Mouse (Mus musculus) embryonic facial prominence, embryonic 11.5 days (tissue): ENCODE measurements around the gene Taar7f. TPM values are rescaled to one million over a fixed set of nuclear protein-coding genes. Genes with fewer than 3 reads are reported as not detected.
"Not testable (repeated sequence)": the region's sequence is repeated elsewhere in the genome, so short reads cannot be mapped to it uniquely, and the experiment has no call there.

ENCODE experiments used
- ATAC-seq: fragments of 200-750 bp; cut with Nextera tagmentation; replicated peaks from 2 replicates; pipeline ENCODE4 v1.8.0; 2017; ENCODE audit warnings: low read depth; ENCODE audit not compliant: insufficient number of reproducible peaks, low FRiP score, low TSS enrichment
- DNase-seq: peaks from one replicate; pipeline ENCODE4 v3.0.0-alpha.2; 2015; ENCODE audit warnings: low spot score
- H3K27ac ChIP-seq: fragments of 300-500 bp; sonication (generic); replicated peaks from 2 replicates; pipeline ENCODE4 v1.5.1; 2014; ENCODE audit warnings: mild to moderate bottlenecking, low read depth, low read length, control low read depth
- H3K27me3 ChIP-seq: fragments of 300-500 bp; sonication (generic); 2 replicates; pipeline ENCODE4 v1.6.1; 2014; ENCODE audit warnings: mild to moderate bottlenecking, low read length, moderate library complexity, mixed read lengths; ENCODE audit not compliant: control insufficient read depth, insufficient read depth
- H3K36me3 ChIP-seq: fragments of 300-500 bp; sonication (generic); replicated peaks from 2 replicates; pipeline ENCODE4 v1.6.1; 2014; ENCODE audit warnings: low read depth, mild to moderate bottlenecking, low read length, moderate library complexity, mixed read lengths; ENCODE audit not compliant: control insufficient read depth, insufficient read depth
- H3K4me1 ChIP-seq: fragments of 300-500 bp; sonication (generic); 2 replicates; pipeline ENCODE4 v1.6.1; 2014; ENCODE audit warnings: low read length, mixed read lengths; ENCODE audit not compliant: control insufficient read depth, insufficient read depth
- H3K4me2 ChIP-seq: fragments of 300-500 bp; sonication (generic); 2 replicates; pipeline ENCODE4 v1.6.1; 2014; ENCODE audit warnings: low read depth, mild to moderate bottlenecking, control low read depth, low read length, moderate library complexity
- H3K4me3 ChIP-seq: fragments of 300-500 bp; sonication (generic); 2 replicates; pipeline ENCODE4 v1.5.1; 2014; ENCODE audit warnings: low read depth, low read length, control low read depth
- H3K9ac ChIP-seq: fragments of 300-500 bp; sonication (generic); replicated peaks from 2 replicates; pipeline ENCODE4 v1.6.1; 2014; ENCODE audit warnings: mild to moderate bottlenecking, control low read depth, low read length
- H3K9me3 ChIP-seq: fragments of 300-500 bp; sonication (generic); replicated peaks from 2 replicates; pipeline ENCODE4 v1.6.1; 2016; ENCODE audit warnings: mild to moderate bottlenecking, low read length, inconsistent platforms, mixed read lengths; ENCODE audit not compliant: control insufficient read depth
- WGBS: fragments of 180-500 bp; shearing (Covaris S2); extraction: QIAGEN DNeasy Blood & Tissue Kit; methylation state at CpG from one replicate; pipeline ENCODE4 v1.1.7; 2014; 5-methylcytosine and 5-hydroxymethylcytosine counted together
- polyA plus RNA-seq: library from polyadenylated mRNA; unstranded; fragments of >200 nt; fragmentation: Nextera tagmentation; extraction: Ambion mirVana; gene quantifications from 2 replicates; pipeline ENCODE4 v1.2.1, GENCODE M21; 2014

The Taar7f gene
- polyA plus RNA-seq, 1 experiment from 2014 or later, result not detected

DNA sequence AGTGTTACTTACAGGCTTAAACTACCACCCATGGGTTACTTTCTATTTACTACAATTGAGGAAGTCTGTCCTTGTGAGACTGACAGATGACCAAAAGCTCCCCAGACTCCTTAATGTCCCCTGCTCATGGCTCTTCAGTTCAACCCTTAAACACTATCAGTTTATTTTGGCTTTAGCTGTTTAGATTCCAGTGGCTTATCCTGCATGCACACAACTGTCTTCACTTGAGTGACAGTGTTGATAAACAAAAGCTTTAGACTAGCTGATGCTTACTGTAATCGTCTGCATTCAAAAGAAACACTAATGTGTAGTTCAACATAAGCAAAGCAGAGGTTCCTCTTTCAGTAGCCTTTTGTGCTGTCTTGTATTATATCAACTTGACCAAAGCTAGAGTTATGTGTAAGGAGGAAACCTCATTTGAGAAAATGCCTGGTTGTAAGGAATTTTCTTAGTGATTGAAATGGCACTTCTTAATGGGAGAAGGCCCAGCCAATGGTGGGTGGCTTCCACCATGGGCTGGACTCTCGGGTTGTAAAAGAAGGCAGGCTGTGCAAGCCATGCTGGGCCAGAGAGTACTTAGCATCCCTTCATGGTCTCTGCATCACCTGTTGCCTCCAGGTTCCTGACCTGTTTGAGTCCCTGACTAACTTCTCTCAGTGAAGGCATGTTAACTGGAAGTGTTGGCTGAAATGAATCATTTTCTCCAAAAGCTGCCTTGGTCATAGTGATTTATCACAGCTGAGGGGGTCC lies 9.0 kb upstream of the Taar7f start:
- Histone ChIP-seq H3K27me3 (no peaks in the 10 kb centered on the region), H3K27ac (no peak overlapping the region), H3K9ac (no peak overlapping the region), H3K9me3 (no peaks in the 10 kb centered on the region), H3K4me3 (no peak overlapping the region), H3K4me1 (no peaks in the 10 kb centered on the region), H3K4me2 (no peak overlapping the region), H3K36me3 (no peaks in the 10 kb centered on the region)
- DNase-seq (no peak), ATAC-seq (no peak)
- WGBS, result 81% methylated on average over 2 of the region's 2 CpGs

DNA sequence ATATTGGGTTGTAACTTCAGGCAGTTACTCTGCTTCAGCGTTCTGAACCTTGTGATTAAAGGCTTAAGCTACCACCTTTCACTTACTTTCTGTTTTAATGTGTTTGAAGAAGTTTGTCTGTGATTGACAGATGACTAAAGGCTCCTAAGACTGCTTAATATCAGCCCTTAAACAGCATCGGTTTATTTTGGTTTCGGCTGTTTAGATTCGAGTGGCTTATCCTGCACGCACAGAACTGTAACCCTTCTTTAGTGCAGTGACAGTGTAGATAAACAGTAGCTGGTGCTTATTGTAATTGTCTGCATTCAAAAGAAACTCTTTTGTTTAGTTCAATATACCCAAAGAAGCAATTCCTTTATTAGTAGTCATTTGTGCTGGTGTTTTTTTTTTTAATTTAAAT lies 2.7 kb downstream of the Taar7f start:
- no peak for ATAC-seq
- H3K9ac ChIP-seq, result no peak overlapping the region
- H3K36me3 ChIP-seq, result no peaks in the 10 kb centered on the region
- no peak overlapping the region for H3K4me2 ChIP-seq
- no peak overlapping the region for H3K4me3 ChIP-seq
- H3K27ac ChIP-seq, result no peak overlapping the region
- no peaks in the 10 kb centered on the region for H3K27me3 ChIP-seq
- no peaks in the 10 kb centered on the region for H3K9me3 ChIP-seq
- 59% methylated on average over 5 of the region's 5 CpGs for WGBS
- no peaks in the 10 kb centered on the region for H3K4me1 ChIP-seq
- DNase-seq, result no peak

GRCm38 (mm10) chr10:24058986-24059385 lies 9.7 kb downstream of the Taar7f start:
- Histone ChIP-seq H3K36me3 (no peaks in the 10 kb centered on the region), H3K4me3 (no peak overlapping the region), H3K27me3 (no peaks in the 10 kb centered on the region), H3K9me3 (no peaks in the 10 kb centered on the region), H3K4me2 (no peak overlapping the region), H3K4me1 (no peaks in the 10 kb centered on the region), H3K27ac (no peak overlapping the region), H3K9ac (no peak overlapping the region)
- ATAC-seq (no peak), DNase-seq (no peak)
- 84% methylated on average over 3 of the region's 3 CpGs for WGBS

GRCm38 (mm10) chr10:24074751-24075150 lies 25.4 kb downstream of the Taar7f start:
- H3K4me3 ChIP-seq, H3K9ac ChIP-seq, ATAC-seq, H3K4me1 ChIP-seq, H3K36me3 ChIP-seq, H3K4me2 ChIP-seq, H3K27ac ChIP-seq, H3K27me3 ChIP-seq, H3K9me3 ChIP-seq, DNase-seq: not testable (repeated sequence)
- WGBS, result 35% methylated on average over 2 of the region's 2 CpGs

DNA sequence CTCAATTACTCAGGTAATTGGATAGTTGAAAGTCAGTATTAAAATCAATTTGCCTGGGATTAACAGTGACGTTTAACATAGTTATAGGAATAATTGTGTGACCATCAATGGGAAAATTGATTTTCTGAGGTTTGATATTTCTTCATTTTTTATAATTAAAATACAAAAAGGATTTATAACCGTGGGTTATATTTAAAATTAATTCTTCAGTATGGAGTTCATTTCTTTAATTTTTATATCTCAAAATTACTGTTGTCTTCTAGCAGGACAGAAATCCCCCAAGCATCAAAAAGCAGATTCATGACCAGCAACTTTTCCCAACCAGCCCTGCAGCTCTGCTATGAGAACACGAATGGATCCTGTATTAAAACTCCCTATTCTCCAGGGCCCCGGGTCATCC lies 26.9 kb downstream of the Taar7f start, which contains the start of gene Taar8a:
TSS of gene Taar8a (plus strand) at position 301 of the 400 bp plus-strand sequence.
- not testable (repeated sequence) for H3K36me3 ChIP-seq, DNase-seq, H3K4me3 ChIP-seq, H3K4me1 ChIP-seq, H3K27ac ChIP-seq, H3K9ac ChIP-seq, ATAC-seq, H3K9me3 ChIP-seq, H3K27me3 ChIP-seq, H3K4me2 ChIP-seq
- WGBS, result 86% methylated on average over 2 of the region's 4 CpGs

- ATAC-seq (no peak), DNase-seq (peak; percentile 67)
- H3K4me1 ChIP-seq, result no peaks in the 10 kb centered on the region
- no peaks in the 10 kb centered on the region for H3K27me3 ChIP-seq
- WGBS, result 36% methylated on average over 3 of the region's 3 CpGs
- H3K9ac ChIP-seq, result no peak overlapping the region
- H3K4me3 ChIP-seq, result no peak overlapping the region
- H3K27ac ChIP-seq, result no peak overlapping the region
- H3K4me2 ChIP-seq, result no peak overlapping the region
- H3K36me3 ChIP-seq, result no peaks in the 10 kb centered on the region
- H3K9me3 ChIP-seq, result no peaks in the 10 kb centered on the region
Observed at GRCm38 (mm10) chr10:24080166-24080565, 30.9 kb downstream of the Taar7f start.

- 76% methylated on average over 5 of the region's 5 CpGs for WGBS
- no peaks in the 10 kb centered on the region for H3K9me3 ChIP-seq
- no peaks in the 10 kb centered on the region for H3K27me3 ChIP-seq
- no peak overlapping the region for H3K4me2 ChIP-seq
- no peaks in the 10 kb centered on the region for H3K36me3 ChIP-seq
- no peak for ATAC-seq
- DNase-seq, result no peak
- H3K9ac ChIP-seq, result no peak overlapping the region
- H3K4me1 ChIP-seq, result no peaks in the 10 kb centered on the region
- H3K4me3 ChIP-seq, result no peak overlapping the region
- H3K27ac ChIP-seq, result no peak overlapping the region
Observed at GRCm38 (mm10) chr10:24085936-24086335, 36.6 kb downstream of the Taar7f start.

- no peak overlapping the region for H3K27ac ChIP-seq
- no peaks in the 10 kb centered on the region for H3K9me3 ChIP-seq
- H3K4me2 ChIP-seq, result no peak overlapping the region
- no peak for DNase-seq
- ATAC-seq, result no peak
- H3K27me3 ChIP-seq, result no peaks in the 10 kb centered on the region
- H3K4me1 ChIP-seq, result no peaks in the 10 kb centered on the region
- H3K36me3 ChIP-seq, result no peaks in the 10 kb centered on the region
- WGBS, result 83% methylated on average over 5 of the region's 5 CpGs
- H3K9ac ChIP-seq, result no peak overlapping the region
- no peak overlapping the region for H3K4me3 ChIP-seq
Observed at GRCm38 (mm10) chr10:24086555-24086954, 37.2 kb downstream of the Taar7f start.
